ENCODE assay signal across 28 mouse cellular contexts in genomic region chr1:171904011-171904410, GRCm38 (mm10). TPM values are rescaled to one million over a fixed set of nuclear protein-coding genes. Genes with fewer than 3 reads are reported as not detected.
DNase-seq lines count a peak whose midpoint lies in the region; ATAC-seq and TF ChIP-seq lines count a peak whose summit lies in the region.
"Had no signal": no experiment of that assay in that cellular context is flagged by ENCODE, and none has a peak within 500 bp of the region (broad histone marks: within the 10 kb centered on the region; RNA-seq: fewer than 3 reads in every experiment).

No protein-coding gene starts in this region.

- in situ Hi-C loops in ES-E14 (cut with MboI; ENCODE audit: low sequenced_read_pairs in 2 of 2, unreplicated experiment in 2 of 2) = no loop called here

- no peak for TF ChIP-seq POLR2A in ES-Bruce4 (IDR thresholded peaks at IDR 0.05; ENCODE audit: insufficient read depth, low read length)

- no peaks in the 10 kb centered on the region for H3K36me3 ChIP-seq in ES-Bruce4 (ENCODE audit: control insufficient read depth, insufficient read depth, low read length, poor library complexity, severe bottlenecking)
- no peaks in the 10 kb centered on the region for H3K36me3 ChIP-seq in ES-E14 (ENCODE audit: control insufficient read depth, insufficient read depth, low read length, poor library complexity, severe bottlenecking)
- no peaks in the 10 kb centered on the region for H3K36me3 ChIP-seq in liver, postnatal 0 days (replicated peaks; ENCODE audit: insufficient read depth, low read length)
- H3K36me3 ChIP-seq: embryonic facial prominence, embryonic 13.5 days; embryonic facial prominence, embryonic 15.5 days; forebrain, embryonic 10.5 days; forebrain, embryonic 12.5 days had no signal

- H3K4me1 ChIP-seq in ES-Bruce4 (ENCODE audit: control insufficient read depth, insufficient read depth, low read length) (peaks cover 1% of the 10 kb centered on the region), ES-E14 (ENCODE audit: control insufficient read depth in 2 of 2, insufficient read depth in 2 of 2, low read length in 2 of 2, poor library complexity in 1 of 2) (no peaks in the 10 kb centered on the region)
- H3K4me1 ChIP-seq in liver, postnatal 0 days (ENCODE audit: insufficient read depth) = no peaks in the 10 kb centered on the region
- H3K4me1 ChIP-seq: embryonic facial prominence, embryonic 13.5 days; embryonic facial prominence, embryonic 15.5 days; forebrain, embryonic 10.5 days; forebrain, embryonic 12.5 days had no signal

- ATAC-seq in liver, postnatal 0 days = no peak
- ATAC-seq: CD4-positive, CD25-positive, alpha-beta regulatory T cell, adult 4 months; forebrain, embryonic 14.5 days; forebrain, embryonic 16.5 days had no signal

- H3K9me3 ChIP-seq in ES-Bruce4 (replicated peaks; ENCODE audit: control insufficient read depth, insufficient read depth, low read length, poor library complexity, severe bottlenecking) = peaks cover 49% of the 10 kb centered on the region
- peaks cover 7% of the 10 kb centered on the region for H3K9me3 ChIP-seq in ES-E14 (ENCODE audit: control insufficient read depth, insufficient read depth, low read depth, low read length)
- no peaks in the 10 kb centered on the region for H3K9me3 ChIP-seq in liver, postnatal 0 days (ENCODE audit: low read length)
- H3K9me3 ChIP-seq: embryonic facial prominence, embryonic 13.5 days; embryonic facial prominence, embryonic 15.5 days; forebrain, embryonic 12.5 days had no signal

- H3K27me3 ChIP-seq in ES-Bruce4 (ENCODE audit: control insufficient read depth, insufficient read depth, low read length, poor library complexity, severe bottlenecking) = no peaks in the 10 kb centered on the region
- no peaks in the 10 kb centered on the region for H3K27me3 ChIP-seq in liver, postnatal 0 days (ENCODE audit: insufficient read depth, low read length)
- H3K27me3 ChIP-seq: CH12.LX; embryonic facial prominence, embryonic 13.5 days; embryonic facial prominence, embryonic 15.5 days; forebrain, embryonic 12.5 days had no signal

- no peak overlapping the region for H3K4me2 ChIP-seq in liver, postnatal 0 days (ENCODE audit: low read depth, low read length)
- H3K4me2 ChIP-seq: embryonic facial prominence, embryonic 13.5 days; embryonic facial prominence, embryonic 15.5 days; forebrain, embryonic 12.5 days had no signal

- TF ChIP-seq CTCF in ES-Bruce4 (IDR thresholded peaks at IDR 0.05; ENCODE audit: low read depth, low read length) = no peak
- no peak for TF ChIP-seq CTCF in liver, postnatal 0 days (IDR thresholded peaks at IDR 0.05; ENCODE audit: low read depth)

- WGBS in liver, postnatal 0 days (ENCODE audit: insufficient replicate concordance) = 82% methylated on average over 1 of the region's 1 CpGs

- DNase-seq in ES-E14 (ENCODE audit: low read depth, low spot score) (peak; percentile 3), ZHBTc4 (ENCODE audit: low read depth, low spot score) (peak; percentile 57)
- DNase-seq in layer of hippocampus, postnatal 10 days (ENCODE audit: low spot score in 2 of 2) = no peak
- DNase-seq in liver, postnatal 0 days = no peak
- DNase-seq: adrenal gland, adult 2 months; adrenal gland, postnatal 10 days; adrenal gland, postnatal 25 days; B cell, adult 2 months; cerebellum, adult 11 months; cerebellum, adult 18-20 months; cerebellum, adult 8-10 months; cerebellum, adult 9-11 months; cerebellum, postnatal 14 days; cerebellum, postnatal 36 days; embryo, embryonic 11 days had no signal

- TF ChIP-seq EP300 in ES-Bruce4 (IDR thresholded peaks at IDR 0.05; ENCODE audit: insufficient read depth, low read depth, low read length) = no peak
- TF ChIP-seq EP300 in liver, postnatal 0 days (IDR thresholded peaks at IDR 0.05; ENCODE audit: low read depth) = no peak

- H3K9ac ChIP-seq in ES-Bruce4 (ENCODE audit: low read depth, poor library complexity, severe bottlenecking) (no peak overlapping the region), ES-E14 (ENCODE audit: insufficient read depth, low read depth, low read length, poor library complexity, severe bottlenecking) (no peak overlapping the region)
- no peak overlapping the region for H3K9ac ChIP-seq in liver, postnatal 0 days (replicated peaks)
- H3K9ac ChIP-seq: embryonic facial prominence, embryonic 13.5 days; embryonic facial prominence, embryonic 15.5 days; forebrain, embryonic 12.5 days had no signal

- peak overlapping the region; percentile 97 for H3K27ac ChIP-seq in ES-Bruce4 (ENCODE audit: insufficient read depth, low read length)
- H3K27ac ChIP-seq in ES-E14 (ENCODE audit: insufficient read depth, low read depth, low read length, poor library complexity, severe bottlenecking) = no peak overlapping the region
- no peak overlapping the region for H3K27ac ChIP-seq in liver, postnatal 0 days (ENCODE audit: low read depth)
- H3K27ac ChIP-seq: embryonic facial prominence, embryonic 13.5 days; embryonic facial prominence, embryonic 15.5 days; forebrain, embryonic 10.5 days; forebrain, embryonic 12.5 days had no signal

- H3K4me3 ChIP-seq in ES-Bruce4 (ENCODE audit: low read depth, low read length) = no peak overlapping the region
- no peak overlapping the region for H3K4me3 ChIP-seq in ES-E14 (ENCODE audit: insufficient read depth in 1 of 2, low read depth in 1 of 2, low read length in 2 of 2, poor library complexity in 1 of 2, severe bottlenecking in 1 of 2)
- no peak overlapping the region for H3K4me3 ChIP-seq in liver, postnatal 0 days (ENCODE audit: low read depth, low read length)
- H3K4me3 ChIP-seq: embryonic facial prominence, embryonic 13.5 days; embryonic facial prominence, embryonic 15.5 days; erythroblast, embryonic 14.5 days; forebrain, embryonic 10.5 days; forebrain, embryonic 12.5 days had no signal

TF ChIP-seq in ES-E14, 5 proteins besides CTCF, POLR2A, EP300 and RAD21:
- no peak for TF ChIP-seq CHD2 (IDR thresholded peaks at IDR 0.05; ENCODE audit: low read depth, low read length)
- TF ChIP-seq ZC3H11A (IDR thresholded peaks at IDR 0.05; ENCODE audit: borderline replicate concordance, low read depth, low read length) = no peak
- no peak for TF ChIP-seq HCFC1 (IDR thresholded peaks at IDR 0.05; ENCODE audit: borderline replicate concordance, insufficient read depth, low read length)
- no peak for TF ChIP-seq MAFK (IDR thresholded peaks at IDR 0.05; ENCODE audit: insufficient read depth, low read depth, low read length)
- TF ChIP-seq ZNF384 (IDR thresholded peaks at IDR 0.05; ENCODE audit: low read depth, low read length) = no peak
TF ChIP-seq in ES-E14: peak in this region for 0.

RNA-seq across cellular contexts. Expression of gene Gm10521, which starts 8.5 kb away (rescaled TPM):
- not detected in 2 replicates for polyA plus RNA-seq in ES-Bruce4 (2011; ENCODE audit: insufficient read depth, insufficient read length, low read depth, missing spikeins)
- not detected in 2 replicates for total RNA-seq in ES-E14 (2012; rRNA removed)
- under 1 TPM; 0.16 to 0.18 TPM for total RNA-seq in layer of hippocampus, postnatal 10 days (2021)
- 0.07 TPM in 1 of 2 replicates, not detected in the other for polyA plus RNA-seq in liver, postnatal 0 days (2015; fragmentation: Nextera tagmentation; extraction: Ambion mirVana)
- polyA plus RNA-seq: brain, embryonic 14.5 days; embryonic facial prominence, embryonic 11.5 days; embryonic facial prominence, embryonic 13.5 days; embryonic facial prominence, embryonic 15.5 days; erythroblast, embryonic 14.5 days; forebrain, embryonic 10.5 days; forebrain, embryonic 12.5 days; forebrain, embryonic 14.5 days; forebrain, embryonic 16.5 days had no signal

RNA-seq across cellular contexts. Expression of gene Slamf6, which starts 13.3 kb away (rescaled TPM):
- not detected in 2 replicates for polyA plus RNA-seq in ES-Bruce4 (2011; ENCODE audit: insufficient read depth, insufficient read length, low read depth, missing spikeins)
- 0.31 TPM in 1 of 2 replicates, not detected in the other for total RNA-seq in ES-E14 (2012; rRNA removed)
- total RNA-seq in layer of hippocampus, postnatal 10 days (2021) = under 1 TPM in 1 of 2 experiments, not detected in 1; 0.27 TPM
- 6.8 and 7.2 TPM in 2 replicates for polyA plus RNA-seq in liver, postnatal 0 days (2015; fragmentation: Nextera tagmentation; extraction: Ambion mirVana)
- total RNA-seq: MEL had no signal
- polyA plus RNA-seq: embryonic facial prominence, embryonic 11.5 days; forebrain, embryonic 12.5 days; forebrain, embryonic 14.5 days; forebrain, embryonic 16.5 days had no signal

Comparison
In these comparisons a context has a peak if more than half of its experiments do, and no peak if none do; other contexts are left out.
1. DNase-seq: peak in ES-E14 (single experiment) and ZHBTc4 (single experiment); none in layer of hippocampus, postnatal 10 days (0 of 2) and liver, postnatal 0 days (single experiment).